Mouse (Mus musculus): Measurements from ENCODE around the gene Gm28035. TPM values are rescaled to one million over a fixed set of nuclear protein-coding genes. Genes with fewer than 3 reads are reported as not detected.

The Gm28035 gene
- polyA plus RNA-seq, 2 experiments: 0.11 to 3.8 TPM

DNA sequence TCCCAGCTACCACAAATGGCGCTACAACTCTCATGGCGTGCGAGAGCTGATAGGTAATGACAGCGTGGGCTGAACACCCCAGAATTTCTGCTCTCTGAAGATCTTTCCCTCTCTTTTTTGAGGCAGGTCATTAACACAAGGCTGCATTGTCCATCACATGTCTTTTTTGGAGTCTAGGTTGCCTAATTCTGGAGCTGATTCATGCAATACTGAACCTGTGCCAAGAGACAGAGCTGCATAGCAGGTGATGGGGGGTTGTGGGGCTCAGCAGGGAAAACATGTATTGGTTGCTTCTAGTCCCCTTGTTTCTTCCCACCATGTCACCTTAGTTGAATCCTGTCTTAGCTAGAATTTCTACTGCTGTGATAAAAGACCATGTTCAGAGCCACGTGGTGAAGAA is 84.9 kb downstream of the Gm28035 start:
- no peak overlapping the region for H3K4me2 ChIP-seq (replicated peaks; ENCODE audit: low read depth, low read length, severe bottlenecking)
- H3K4me3 ChIP-seq (replicated peaks; ENCODE audit: low read length): no peak overlapping the region
- H3K9me3 ChIP-seq (ENCODE audit: control insufficient read depth, low read length): no peaks in the 10 kb centered on the region
- H3K4me1 ChIP-seq (ENCODE audit: control insufficient read depth, insufficient read depth, low read length): no peaks in the 10 kb centered on the region
- 94% methylated on average over 5 of the region's 5 CpGs for WGBS
- H3K27ac ChIP-seq (replicated peaks; ENCODE audit: low read depth, low read length): no peak overlapping the region
- no peak for DNase-seq (ENCODE audit: low spot score)
- no peak overlapping the region for H3K9ac ChIP-seq (ENCODE audit: low read depth, low read length, severe bottlenecking)
- ATAC-seq (ENCODE audit: low FRiP score, low read depth): no peak
- no peak for TF ChIP-seq POLR2A (IDR thresholded peaks at IDR 0.05; ENCODE audit: borderline replicate concordance, extremely low read depth, insufficient read depth, insufficient read length)
- peaks cover 99% of the 10 kb centered on the region for H3K36me3 ChIP-seq (ENCODE audit: control insufficient read depth, insufficient read depth, low read length)
- H3K27me3 ChIP-seq (ENCODE audit: control insufficient read depth, insufficient read depth, low read length): no peaks in the 10 kb centered on the region

DNA sequence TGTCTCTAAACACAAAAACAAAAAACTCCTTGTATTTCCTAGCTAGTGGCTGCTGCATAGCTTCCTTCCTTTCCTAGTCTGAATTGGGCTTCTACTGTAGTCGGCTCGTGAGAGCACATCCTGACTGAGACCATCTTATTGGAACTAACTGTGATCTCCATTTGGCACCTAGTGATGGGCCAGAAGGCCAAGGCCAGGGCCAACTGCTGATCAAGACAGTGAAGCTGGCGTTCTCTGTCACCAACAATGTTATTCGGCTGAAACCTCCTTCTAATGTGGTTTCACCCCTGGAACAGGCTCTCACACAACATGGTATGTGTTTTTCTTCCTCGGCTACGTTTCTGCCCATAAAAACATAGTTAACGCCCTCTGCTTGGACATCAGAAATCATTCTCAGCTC is 86.9 kb downstream of the Gm28035 start:
- Histone ChIP-seq H3K4me3 (replicated peaks; ENCODE audit: low read length) (no peak overlapping the region), H3K4me2 (replicated peaks; ENCODE audit: low read depth, low read length, severe bottlenecking) (no peak overlapping the region), H3K9me3 (ENCODE audit: control insufficient read depth, low read length) (no peaks in the 10 kb centered on the region), H3K36me3 (ENCODE audit: control insufficient read depth, insufficient read depth, low read length) (peaks cover 98% of the 10 kb centered on the region), H3K27ac (replicated peaks; ENCODE audit: low read depth, low read length) (no peak overlapping the region), H3K9ac (ENCODE audit: low read depth, low read length, severe bottlenecking) (no peak overlapping the region), H3K27me3 (ENCODE audit: control insufficient read depth, insufficient read depth, low read length) (no peaks in the 10 kb centered on the region), H3K4me1 (ENCODE audit: control insufficient read depth, insufficient read depth, low read length) (no peaks in the 10 kb centered on the region)
- 90% methylated on average over 7 of the region's 7 CpGs for WGBS
- TF ChIP-seq POLR2A (IDR thresholded peaks at IDR 0.05; ENCODE audit: borderline replicate concordance, extremely low read depth, insufficient read depth, insufficient read length): no peak
- ATAC-seq (ENCODE audit: low FRiP score, low read depth): no peak
- no peak for DNase-seq (ENCODE audit: low spot score)

DNA sequence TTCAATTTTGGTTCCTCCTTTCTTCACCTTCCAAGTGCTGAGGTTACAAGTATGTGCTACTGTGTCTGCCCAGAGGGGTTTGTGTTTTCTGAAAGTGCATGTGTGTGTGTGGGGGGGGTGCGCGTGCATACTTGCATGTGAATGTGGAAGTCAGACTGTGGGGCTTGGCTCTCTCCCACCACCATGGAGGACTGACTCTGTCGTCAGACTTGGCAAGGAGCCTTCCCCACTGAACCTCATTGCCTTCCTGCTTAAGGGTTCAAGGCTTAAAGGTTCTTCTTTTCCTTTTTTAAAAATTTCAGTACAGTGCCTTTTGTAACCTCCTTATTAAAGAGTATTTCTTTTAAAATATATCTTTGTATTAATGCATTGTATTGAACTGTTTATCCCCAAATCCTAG is 88.4 kb downstream of the Gm28035 start:
- Histone ChIP-seq H3K27ac (replicated peaks; ENCODE audit: low read depth, low read length) (no peak overlapping the region), H3K9me3 (ENCODE audit: control insufficient read depth, low read length) (no peaks in the 10 kb centered on the region), H3K4me3 (replicated peaks; ENCODE audit: low read length) (no peak overlapping the region), H3K4me1 (ENCODE audit: control insufficient read depth, insufficient read depth, low read length) (no peaks in the 10 kb centered on the region), H3K9ac (ENCODE audit: low read depth, low read length, severe bottlenecking) (no peak overlapping the region), H3K4me2 (replicated peaks; ENCODE audit: low read depth, low read length, severe bottlenecking) (no peak overlapping the region), H3K36me3 (ENCODE audit: control insufficient read depth, insufficient read depth, low read length) (peaks cover 98% of the 10 kb centered on the region), H3K27me3 (ENCODE audit: control insufficient read depth, insufficient read depth, low read length) (no peaks in the 10 kb centered on the region)
- no peak for DNase-seq (ENCODE audit: low spot score)
- no peak for TF ChIP-seq POLR2A (IDR thresholded peaks at IDR 0.05; ENCODE audit: borderline replicate concordance, extremely low read depth, insufficient read depth, insufficient read length)
- 92% methylated on average over 3 of the region's 3 CpGs for WGBS
- ATAC-seq (ENCODE audit: low FRiP score, low read depth): no peak

Other genes starting within 250 kb of the Gm28035 start
- gene Wdr34, start 191.7 kb upstream of the Gm28035 start, polyA plus RNA-seq (2012; rRNA removed): 44.0 and 53.5 TPM in 2 replicates
- 30.1 and 33.1 TPM in 2 replicates for gene Wdr34, start 191.7 kb upstream of the Gm28035 start, polyA plus RNA-seq (2014; fragmentation: Nextera tagmentation; extraction: Ambion mirVana)
- gene Set, start 183.2 kb upstream of the Gm28035 start, polyA plus RNA-seq (2012; rRNA removed): 178 and 295 TPM in 2 replicates
- gene Set, start 183.2 kb upstream of the Gm28035 start, polyA plus RNA-seq (2014; fragmentation: Nextera tagmentation; extraction: Ambion mirVana): 426 and 451 TPM in 2 replicates
- 24.8 and 26.9 TPM in 2 replicates for gene Pkn3, start 162.9 kb upstream of the Gm28035 start, polyA plus RNA-seq (2012; rRNA removed)
- 5.9 and 6.4 TPM in 2 replicates for gene Pkn3, start 162.9 kb upstream of the Gm28035 start, polyA plus RNA-seq (2014; fragmentation: Nextera tagmentation; extraction: Ambion mirVana)
- gene Zdhhc12, start 146.9 kb upstream of the Gm28035 start, polyA plus RNA-seq (2012; rRNA removed): 53.2 and 68.8 TPM in 2 replicates
- gene Zdhhc12, start 146.9 kb upstream of the Gm28035 start, polyA plus RNA-seq (2014; fragmentation: Nextera tagmentation; extraction: Ambion mirVana): 21.9 and 23.2 TPM in 2 replicates
- gene Zer1, start 116.0 kb upstream of the Gm28035 start, polyA plus RNA-seq (2012; rRNA removed): 60.3 and 79.9 TPM in 2 replicates
- gene Zer1, start 116.0 kb upstream of the Gm28035 start, polyA plus RNA-seq (2014; fragmentation: Nextera tagmentation; extraction: Ambion mirVana): 9.7 and 11.0 TPM in 2 replicates
- 49.9 and 62.9 TPM in 2 replicates for gene Tbc1d13, start 106.8 kb upstream of the Gm28035 start, polyA plus RNA-seq (2012; rRNA removed)
- gene Tbc1d13, start 106.8 kb upstream of the Gm28035 start, polyA plus RNA-seq (2014; fragmentation: Nextera tagmentation; extraction: Ambion mirVana): 10.4 and 10.7 TPM in 2 replicates
- 18.5 and 24.7 TPM in 2 replicates for gene Endog, start 69.1 kb upstream of the Gm28035 start, polyA plus RNA-seq (2012; rRNA removed)
- 20.9 and 22.6 TPM in 2 replicates for gene Endog, start 69.1 kb upstream of the Gm28035 start, polyA plus RNA-seq (2014; fragmentation: Nextera tagmentation; extraction: Ambion mirVana)
- gene Spout1, start 62.1 kb upstream of the Gm28035 start, polyA plus RNA-seq (2012; rRNA removed): 69.1 and 73.7 TPM in 2 replicates
- 75.6 and 79.9 TPM in 2 replicates for gene Spout1, start 62.1 kb upstream of the Gm28035 start, polyA plus RNA-seq (2014; fragmentation: Nextera tagmentation; extraction: Ambion mirVana)
- 24.5 and 30.3 TPM in 2 replicates for gene Kyat1, start 34.7 kb upstream of the Gm28035 start, polyA plus RNA-seq (2012; rRNA removed)
- gene Kyat1, start 34.7 kb upstream of the Gm28035 start, polyA plus RNA-seq (2014; fragmentation: Nextera tagmentation; extraction: Ambion mirVana): 10.2 and 10.3 TPM in 2 replicates
- gene Lrrc8a, start 2.9 kb upstream of the Gm28035 start, polyA plus RNA-seq (2012; rRNA removed): 18.8 and 26.3 TPM in 2 replicates
- gene Lrrc8a, start 2.9 kb upstream of the Gm28035 start, polyA plus RNA-seq (2014; fragmentation: Nextera tagmentation; extraction: Ambion mirVana): 47.2 and 53.8 TPM in 2 replicates
- gene Phyhd1, start 25.6 kb downstream of the Gm28035 start, polyA plus RNA-seq (2012; rRNA removed): 11.7 and 12.8 TPM in 2 replicates
- gene Phyhd1, start 25.6 kb downstream of the Gm28035 start, polyA plus RNA-seq (2014; fragmentation: Nextera tagmentation; extraction: Ambion mirVana): 5.0 and 5.1 TPM in 2 replicates
- not detected in 2 replicates for gene Gm28038, start 40.5 kb downstream of the Gm28035 start, polyA plus RNA-seq (2012; rRNA removed)
- gene Gm28038, start 40.5 kb downstream of the Gm28035 start, polyA plus RNA-seq (2014; fragmentation: Nextera tagmentation; extraction: Ambion mirVana): not detected in 2 replicates
- 13.8 and 19.0 TPM in 2 replicates for gene Dolk, start 45.8 kb downstream of the Gm28035 start, polyA plus RNA-seq (2012; rRNA removed)
- gene Dolk, start 45.8 kb downstream of the Gm28035 start, polyA plus RNA-seq (2014; fragmentation: Nextera tagmentation; extraction: Ambion mirVana): 31.0 and 32.4 TPM in 2 replicates
- gene Nup188, start 45.8 kb downstream of the Gm28035 start, polyA plus RNA-seq (2012; rRNA removed): 55.6 and 73.6 TPM in 2 replicates
- gene Nup188, start 45.8 kb downstream of the Gm28035 start, polyA plus RNA-seq (2014; fragmentation: Nextera tagmentation; extraction: Ambion mirVana): 39.8 and 42.6 TPM in 2 replicates
- 122 and 167 TPM in 2 replicates for gene Sh3glb2, start 118.8 kb downstream of the Gm28035 start, polyA plus RNA-seq (2012; rRNA removed)
- gene Sh3glb2, start 118.8 kb downstream of the Gm28035 start, polyA plus RNA-seq (2014; fragmentation: Nextera tagmentation; extraction: Ambion mirVana): 64.8 and 70.1 TPM in 2 replicates
- 28.9 and 37.3 TPM in 2 replicates for gene Miga2, start 123.7 kb downstream of the Gm28035 start, polyA plus RNA-seq (2012; rRNA removed)
- 20.5 and 21.7 TPM in 2 replicates for gene Miga2, start 123.7 kb downstream of the Gm28035 start, polyA plus RNA-seq (2014; fragmentation: Nextera tagmentation; extraction: Ambion mirVana)
- gene Dolpp1, start 151.7 kb downstream of the Gm28035 start, polyA plus RNA-seq (2012; rRNA removed): 49.8 and 71.3 TPM in 2 replicates
- gene Dolpp1, start 151.7 kb downstream of the Gm28035 start, polyA plus RNA-seq (2014; fragmentation: Nextera tagmentation; extraction: Ambion mirVana): 30.9 and 31.8 TPM in 2 replicates
- gene Crat, start 175.2 kb downstream of the Gm28035 start, polyA plus RNA-seq (2012; rRNA removed): 25.0 and 31.0 TPM in 2 replicates
- 33.4 and 36.1 TPM in 2 replicates for gene Crat, start 175.2 kb downstream of the Gm28035 start, polyA plus RNA-seq (2014; fragmentation: Nextera tagmentation; extraction: Ambion mirVana)
- 142 and 168 TPM in 2 replicates for gene Ptpa, start 175.5 kb downstream of the Gm28035 start, polyA plus RNA-seq (2012; rRNA removed)
- gene Ptpa, start 175.5 kb downstream of the Gm28035 start, polyA plus RNA-seq (2014; fragmentation: Nextera tagmentation; extraction: Ambion mirVana): 74.5 and 87.6 TPM in 2 replicates
- gene Ier5l, start 233.7 kb downstream of the Gm28035 start, polyA plus RNA-seq (2012; rRNA removed): 31.0 and 47.8 TPM in 2 replicates
- gene Ier5l, start 233.7 kb downstream of the Gm28035 start, polyA plus RNA-seq (2014; fragmentation: Nextera tagmentation; extraction: Ambion mirVana): 3.9 and 7.5 TPM in 2 replicates

All from limb, embryonic 14.5 days (tissue).